Mouse (Mus musculus): Measurements from ENCODE around the gene Rassf1. TPM values are rescaled to one million over a fixed set of nuclear protein-coding genes. Genes with fewer than 3 reads are reported as not detected.
"Not testable (repeated sequence)": the region's sequence is repeated elsewhere in the genome, so short reads cannot be mapped to it uniquely, and the experiment has no call there.

Rassf1 gene
- total RNA-seq, 1 experiment from 2014 or later: 36.3 TPM

GRCm38 (mm10) chr9:107569270-107569669 is 17.9 kb downstream of the Rassf1 start:
- ATAC-seq (replicated peaks in 1 of 2; ENCODE audit: insufficient read depth in 1 of 2, low FRiP score in 2 of 2, low TSS enrichment in 1 of 2, low read depth in 1 of 2, poor library complexity in 2 of 2, severe bottlenecking in 2 of 2): no peak; a peak in 1 of 4 replicates

- no peak for ATAC-seq (replicated peaks in 1 of 2; ENCODE audit: insufficient read depth in 1 of 2, low FRiP score in 2 of 2, low TSS enrichment in 1 of 2, low read depth in 1 of 2, poor library complexity in 2 of 2, severe bottlenecking in 2 of 2)
Observed at GRCm38 (mm10) chr9:107570016-107570415, 18.7 kb downstream of the Rassf1 start.

GRCm38 (mm10) chr9:107570845-107571244 is 19.5 kb downstream of the Rassf1 start:
- no peak for ATAC-seq (replicated peaks in 1 of 2; ENCODE audit: insufficient read depth in 1 of 2, low FRiP score in 2 of 2, low TSS enrichment in 1 of 2, low read depth in 1 of 2, poor library complexity in 2 of 2, severe bottlenecking in 2 of 2)

GRCm38 (mm10) chr9:107571534-107572326 is 20.4 kb downstream of the Rassf1 start:
- no peak for ATAC-seq (replicated peaks in 1 of 2; ENCODE audit: insufficient read depth in 1 of 2, low FRiP score in 2 of 2, low TSS enrichment in 1 of 2, low read depth in 1 of 2, poor library complexity in 2 of 2, severe bottlenecking in 2 of 2)

- ATAC-seq (replicated peaks in 1 of 2; ENCODE audit: insufficient read depth in 1 of 2, low FRiP score in 2 of 2, low TSS enrichment in 1 of 2, low read depth in 1 of 2, poor library complexity in 2 of 2, severe bottlenecking in 2 of 2): no peak
Observed at GRCm38 (mm10) chr9:107572327-107572662, 20.9 kb downstream of the Rassf1 start.

GRCm38 (mm10) chr9:107573774-107574173 is 22.4 kb downstream of the Rassf1 start:
- not testable (repeated sequence) for ATAC-seq (replicated peaks in 1 of 2; ENCODE audit: insufficient read depth in 1 of 2, low FRiP score in 2 of 2, low TSS enrichment in 1 of 2, low read depth in 1 of 2, poor library complexity in 2 of 2, severe bottlenecking in 2 of 2)

GRCm38 (mm10) chr9:107575579-107576356 is 24.4 kb downstream of the Rassf1 start:
- ATAC-seq (replicated peaks in 1 of 2; ENCODE audit: insufficient read depth in 1 of 2, low FRiP score in 2 of 2, low TSS enrichment in 1 of 2, low read depth in 1 of 2, poor library complexity in 2 of 2, severe bottlenecking in 2 of 2): no peak

- ATAC-seq (replicated peaks in 1 of 2; ENCODE audit: insufficient read depth in 1 of 2, low FRiP score in 2 of 2, low TSS enrichment in 1 of 2, low read depth in 1 of 2, poor library complexity in 2 of 2, severe bottlenecking in 2 of 2): peak; percentile 39 to 46; a peak in 2 of 4 replicates
Observed at GRCm38 (mm10) chr9:107576357-107577107, 25.2 kb downstream of the Rassf1 start, which contains the start of gene Hyal1. TSS of gene Hyal1 (plus strand) at chr9:107576927.

GRCm38 (mm10) chr9:107577871-107578270 is 26.5 kb downstream of the Rassf1 start:
- no peak for ATAC-seq (replicated peaks in 1 of 2; ENCODE audit: insufficient read depth in 1 of 2, low FRiP score in 2 of 2, low TSS enrichment in 1 of 2, low read depth in 1 of 2, poor library complexity in 2 of 2, severe bottlenecking in 2 of 2)

GRCm38 (mm10) chr9:107578587-107578986 is 27.2 kb downstream of the Rassf1 start, which contains the start of gene Naa80:
TSS of gene Naa80 (plus strand) at chr9:107578887.
- no peak for ATAC-seq (replicated peaks in 1 of 2; ENCODE audit: insufficient read depth in 1 of 2, low FRiP score in 2 of 2, low TSS enrichment in 1 of 2, low read depth in 1 of 2, poor library complexity in 2 of 2, severe bottlenecking in 2 of 2)

GRCm38 (mm10) chr9:107579023-107579900 is 27.9 kb downstream of the Rassf1 start:
- ATAC-seq (replicated peaks in 1 of 2; ENCODE audit: insufficient read depth in 1 of 2, low FRiP score in 2 of 2, low TSS enrichment in 1 of 2, low read depth in 1 of 2, poor library complexity in 2 of 2, severe bottlenecking in 2 of 2): no peak

- peak; percentile 68 to 83 for ATAC-seq (replicated peaks in 1 of 2; ENCODE audit: insufficient read depth in 1 of 2, low FRiP score in 2 of 2, low TSS enrichment in 1 of 2, low read depth in 1 of 2, poor library complexity in 2 of 2, severe bottlenecking in 2 of 2)
Observed at GRCm38 (mm10) chr9:107580501-107581317, 29.4 kb downstream of the Rassf1 start, which contains the start of gene Hyal3. TSS of gene Hyal3 (plus strand) at chr9:107580818.

GRCm38 (mm10) chr9:107581584-107581983 is 30.2 kb downstream of the Rassf1 start:
- ATAC-seq (replicated peaks in 1 of 2; ENCODE audit: insufficient read depth in 1 of 2, low FRiP score in 2 of 2, low TSS enrichment in 1 of 2, low read depth in 1 of 2, poor library complexity in 2 of 2, severe bottlenecking in 2 of 2): no peak

- no peak for ATAC-seq (replicated peaks in 1 of 2; ENCODE audit: insufficient read depth in 1 of 2, low FRiP score in 2 of 2, low TSS enrichment in 1 of 2, low read depth in 1 of 2, poor library complexity in 2 of 2, severe bottlenecking in 2 of 2)
Observed at GRCm38 (mm10) chr9:107582509-107583062, 31.2 kb downstream of the Rassf1 start.

- no peak for ATAC-seq (replicated peaks in 1 of 2; ENCODE audit: insufficient read depth in 1 of 2, low FRiP score in 2 of 2, low TSS enrichment in 1 of 2, low read depth in 1 of 2, poor library complexity in 2 of 2, severe bottlenecking in 2 of 2)
Observed at GRCm38 (mm10) chr9:107583174-107583573, 31.8 kb downstream of the Rassf1 start.

GRCm38 (mm10) chr9:107586504-107586903 is 35.1 kb downstream of the Rassf1 start:
- no peak for ATAC-seq (replicated peaks in 1 of 2; ENCODE audit: insufficient read depth in 1 of 2, low FRiP score in 2 of 2, low TSS enrichment in 1 of 2, low read depth in 1 of 2, poor library complexity in 2 of 2, severe bottlenecking in 2 of 2)

All from hematopoietic stem cell, adult 5-6 weeks (primary cell).